Mouse (Mus musculus) adrenal gland, adult 18-20 months (tissue): Measurements from ENCODE around the gene Cd68. TPM values are rescaled to one million over a fixed set of nuclear protein-coding genes. Genes with fewer than 3 reads are reported as not detected.

Source experiments
- DNase-seq, 2 experiments: peaks; one replicate each; pipeline ENCODE4 v3.0.0; 2021 to 2022; ENCODE audit warnings: low spot score in 2 of 2
- total RNA-seq, 2 experiments: library from RNA; stranded (reverse); gene quantifications; 1 replicate in 1 of 2; 2 replicates in 1 of 2; pipeline ENCODE4 v1.2.3; 2021

The Cd68 gene
- total RNA-seq, 2 experiments from 2014 or later = 20.5 to 36.7 TPM

DNA sequence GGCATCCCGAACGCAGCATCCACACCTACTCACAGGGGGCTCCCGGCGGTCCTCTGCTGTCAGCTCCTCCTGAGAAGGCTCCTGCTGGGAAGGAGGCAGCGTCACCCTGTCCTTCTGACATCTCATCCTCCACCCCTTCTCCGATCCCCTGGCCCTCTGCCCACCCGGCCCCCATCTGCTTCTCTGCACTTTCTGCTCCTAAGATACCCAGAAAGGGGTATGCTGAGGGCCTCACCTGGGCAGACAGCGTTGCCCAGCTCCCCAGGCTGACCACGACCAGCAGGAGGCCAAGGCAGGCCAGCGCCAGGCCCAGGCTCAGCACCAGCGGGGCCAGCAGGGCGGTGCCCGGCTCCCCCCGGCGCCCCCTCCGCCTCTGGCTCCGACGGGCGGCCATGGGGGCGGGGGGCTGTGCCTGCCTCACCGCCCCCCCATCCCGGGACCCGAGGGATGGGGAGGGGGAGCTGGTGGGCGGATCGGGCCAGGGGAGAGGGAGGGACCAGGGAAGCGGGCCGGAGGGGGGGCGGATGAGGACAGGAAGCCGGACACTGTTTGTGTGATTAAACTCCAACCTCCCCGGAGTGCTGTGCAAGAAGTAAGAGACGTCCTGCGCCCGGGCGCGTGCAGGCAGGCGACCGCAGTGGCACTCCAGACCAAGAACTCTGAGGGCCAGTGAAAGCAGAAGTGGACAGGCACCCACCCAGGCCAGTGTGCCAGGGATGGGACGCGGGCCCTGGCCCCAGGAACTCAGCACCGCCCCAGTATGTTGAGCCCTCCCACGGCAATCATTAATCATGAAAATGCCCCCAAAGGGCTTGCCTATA lies 29.6 kb upstream of the Cd68 start, which contains the start of the genes Tnfsf12 and Tnfsfm13:
Gene Tnfsf12, minus strand, starts transcription at position 489 of the 821 bp plus-strand sequence.
Gene Tnfsfm13, minus strand, starts transcription at position 738 of the 821 bp plus-strand sequence.
- DNase-seq = peak; percentile 72 to 77

DNA sequence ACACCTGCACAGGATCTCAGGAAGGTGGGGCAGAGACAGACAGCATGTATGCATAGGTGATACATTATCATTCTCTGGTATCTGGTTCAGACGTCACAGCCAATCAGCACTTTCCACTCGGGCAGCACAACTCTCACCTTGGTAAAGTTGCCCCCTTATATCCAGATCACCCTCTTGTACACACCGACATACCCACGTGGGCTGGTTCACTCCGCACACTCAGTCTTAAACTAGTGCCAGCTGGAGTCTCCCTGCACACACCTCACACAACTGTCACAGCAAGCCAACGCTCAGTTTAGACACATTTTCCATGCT lies 29.1 kb upstream of the Cd68 start:
- no peak for DNase-seq

DNA sequence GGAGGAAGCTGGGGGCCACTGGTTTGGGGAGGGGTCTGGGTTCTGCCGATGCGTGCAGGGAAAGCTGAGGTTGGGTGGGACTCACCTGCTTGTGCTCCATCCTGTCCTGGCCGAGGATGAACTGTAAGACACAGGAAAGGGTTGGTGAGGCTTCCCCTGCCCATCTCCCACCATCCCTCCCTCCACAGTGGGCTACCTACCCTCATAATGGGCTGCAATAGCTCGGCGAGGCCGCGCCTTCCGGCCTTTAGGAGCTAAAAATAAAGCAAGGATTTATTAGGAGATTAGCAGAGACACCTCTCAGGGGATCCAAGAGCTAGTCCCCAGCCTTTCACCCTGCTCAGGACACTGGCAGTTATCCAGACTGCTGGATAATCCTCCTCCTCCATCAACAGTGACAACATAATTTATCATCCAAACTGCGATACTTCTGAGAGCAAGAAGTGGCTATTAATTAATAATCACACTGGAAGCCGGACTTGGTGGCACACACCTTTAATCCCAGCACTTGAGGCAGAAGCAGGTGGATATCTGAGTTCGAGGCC lies 27.5 kb upstream of the Cd68 start:
- no peak for DNase-seq

DNA sequence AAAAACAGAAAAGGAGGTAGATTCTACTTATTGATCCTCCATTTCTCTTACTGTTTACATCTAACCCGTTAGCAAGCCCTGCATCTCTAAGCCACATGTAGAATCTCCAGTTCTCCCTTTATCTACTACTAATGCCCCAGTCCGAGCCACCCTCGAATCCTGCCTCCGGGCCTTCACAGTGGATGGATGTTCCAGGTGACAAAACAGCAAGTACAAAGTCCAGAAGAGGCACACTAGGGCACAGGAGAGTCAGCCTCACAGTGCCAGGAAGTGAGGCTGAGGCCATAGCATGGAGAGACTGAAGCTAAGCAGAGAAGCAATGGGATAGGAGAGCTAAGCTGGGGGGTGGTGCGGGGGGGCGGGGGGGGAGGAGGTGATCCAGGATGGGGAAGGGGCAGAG lies 26.9 kb upstream of the Cd68 start:
- no peak for DNase-seq

DNA sequence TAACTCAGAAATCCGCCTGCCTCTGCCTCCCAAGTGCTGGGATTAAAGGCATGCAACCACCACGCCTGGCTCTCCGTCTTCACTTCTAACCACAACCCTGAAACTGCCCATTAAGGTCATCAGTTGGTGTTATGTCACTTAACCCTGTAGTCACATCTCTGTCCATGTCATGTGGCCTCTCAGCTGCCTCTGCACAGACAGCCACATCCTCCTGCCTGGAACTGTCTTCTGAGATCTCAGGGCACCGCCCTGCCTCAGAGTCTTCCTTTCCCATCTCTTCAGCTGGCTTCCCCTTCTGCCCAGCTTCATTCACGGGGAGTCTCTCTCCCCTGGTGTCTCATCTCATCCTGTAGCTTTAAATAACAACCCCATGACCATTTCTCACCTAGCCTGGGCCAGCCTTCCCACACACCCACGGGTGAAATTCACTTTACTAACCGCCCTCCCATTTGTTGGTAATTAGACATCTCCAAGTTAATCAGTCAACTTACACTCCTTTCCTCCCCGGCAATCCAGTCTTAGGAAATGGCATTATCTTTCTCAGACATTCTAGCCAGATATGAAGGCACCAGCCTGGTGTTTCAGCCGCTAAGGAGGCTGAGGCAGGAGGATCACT lies 26.4 kb upstream of the Cd68 start:
- DNase-seq = no peak

DNA sequence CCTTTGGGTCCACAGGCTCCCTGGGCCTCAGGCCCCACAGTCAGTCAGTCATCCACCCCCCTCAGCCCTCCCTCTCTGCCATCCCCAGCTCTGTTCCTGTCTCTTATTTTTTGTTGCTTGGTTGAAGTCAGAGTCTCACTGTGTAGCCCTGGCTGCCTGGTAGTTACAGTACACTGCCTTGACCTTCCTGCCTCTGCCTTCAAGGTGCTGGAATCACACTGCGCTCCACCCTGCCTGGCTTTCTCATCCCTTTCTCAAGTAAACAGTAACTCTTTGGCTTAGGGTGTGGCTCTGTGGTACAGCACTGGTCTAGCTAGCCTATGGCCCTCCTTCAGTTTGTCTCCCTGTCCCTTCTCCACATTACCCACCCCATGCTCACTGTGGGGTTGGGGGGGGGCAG lies 23.9 kb upstream of the Cd68 start:
- no peak for DNase-seq

DNA sequence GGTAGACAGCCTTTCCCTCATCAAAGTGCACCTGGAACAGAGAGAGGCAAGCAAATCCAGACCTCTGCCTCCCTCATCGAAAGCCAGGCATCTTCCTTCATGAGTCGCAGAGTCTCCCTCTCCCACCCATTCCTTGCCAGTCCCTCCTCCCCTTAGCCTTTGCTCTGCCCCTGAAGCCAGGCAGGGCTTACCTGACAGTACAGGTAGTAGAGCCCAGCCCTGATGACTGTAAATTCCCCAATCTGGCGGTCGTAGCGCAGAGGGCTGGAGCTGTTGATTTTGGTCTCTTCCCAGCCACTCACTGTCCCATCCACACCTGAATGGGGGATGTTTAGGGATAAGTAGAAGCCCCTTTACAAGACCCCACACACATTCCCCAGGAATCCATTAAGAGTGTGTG lies 21.1 kb upstream of the Cd68 start:
- no peak for DNase-seq

DNA sequence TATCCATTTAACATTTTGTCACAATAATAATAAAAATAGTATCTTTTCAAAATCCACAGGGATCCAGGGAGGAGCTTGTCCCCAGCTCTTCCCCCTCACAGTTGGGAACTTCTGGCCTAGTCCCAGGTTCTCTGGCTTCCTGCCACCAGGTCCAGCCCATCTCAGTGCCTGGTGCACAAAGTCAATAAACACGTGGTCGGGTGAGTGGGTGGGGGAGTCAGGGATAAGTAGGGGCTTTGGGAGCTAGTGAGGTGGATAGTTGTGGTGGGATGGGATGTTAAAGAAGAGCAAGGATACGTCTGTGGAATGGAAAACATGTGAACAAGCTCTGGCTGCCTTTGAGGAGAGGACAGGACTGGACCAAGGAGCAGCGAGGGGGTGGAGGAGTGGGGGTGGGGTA lies 20.4 kb upstream of the Cd68 start:
- DNase-seq = peak in 1 of 2 experiments; percentile 61

DNA sequence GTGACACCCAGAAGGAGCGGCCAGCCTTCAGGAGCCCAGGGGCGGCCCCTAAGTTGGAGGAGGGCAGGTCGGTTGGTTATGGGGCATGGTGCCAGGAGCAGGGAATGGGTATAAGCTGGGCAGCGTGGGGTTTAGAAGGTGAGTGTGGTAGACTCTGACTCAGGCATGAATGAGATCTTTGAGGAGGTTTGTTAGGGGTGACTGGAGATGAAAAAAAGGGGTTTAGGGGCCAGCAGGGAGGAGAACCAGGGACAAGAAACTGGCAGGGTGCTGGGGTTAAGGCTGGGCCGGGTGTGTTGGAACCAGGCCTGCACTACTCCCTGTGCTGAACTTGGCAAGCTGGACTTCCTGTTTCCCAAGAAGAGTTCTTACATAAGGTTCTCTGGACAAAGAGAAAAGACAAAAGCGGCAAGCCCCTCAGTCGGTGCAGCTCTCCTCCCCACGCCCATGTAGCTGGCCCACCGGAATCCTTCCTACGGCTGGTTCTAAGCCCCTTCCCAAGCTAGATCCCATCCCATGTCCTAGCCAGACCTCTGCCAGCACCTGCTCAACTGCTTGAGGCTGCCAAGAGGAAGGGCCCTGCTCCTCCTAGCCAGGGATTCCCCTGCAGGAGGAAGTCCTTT lies 19.7 kb upstream of the Cd68 start, which contains the start of gene Tnfsf13:
Gene Tnfsf13, minus strand, starts transcription at position 259 of the 623 bp plus-strand sequence.
- peak in 1 of 2 experiments; percentile 45 for DNase-seq

DNA sequence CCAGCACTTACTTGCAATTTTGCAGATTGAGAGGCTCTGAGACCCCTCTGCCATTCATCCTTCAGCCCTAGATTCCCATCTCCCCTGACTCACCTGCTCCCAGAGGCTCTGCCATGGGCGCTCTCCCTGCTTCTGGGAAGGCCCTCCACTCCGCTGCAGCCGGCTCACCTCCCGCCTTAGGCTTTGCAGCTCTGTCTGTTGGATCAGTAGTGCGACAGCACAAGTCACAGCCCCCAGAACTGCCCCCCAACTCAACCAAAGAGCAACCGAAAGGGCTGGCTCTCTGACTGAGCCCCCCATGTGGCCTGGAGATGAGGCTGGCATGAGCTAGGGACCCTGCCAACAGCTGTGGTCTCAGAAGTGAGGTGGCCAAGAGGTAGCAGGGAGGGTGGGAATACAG lies 19.0 kb upstream of the Cd68 start:
- no peak for DNase-seq

DNA sequence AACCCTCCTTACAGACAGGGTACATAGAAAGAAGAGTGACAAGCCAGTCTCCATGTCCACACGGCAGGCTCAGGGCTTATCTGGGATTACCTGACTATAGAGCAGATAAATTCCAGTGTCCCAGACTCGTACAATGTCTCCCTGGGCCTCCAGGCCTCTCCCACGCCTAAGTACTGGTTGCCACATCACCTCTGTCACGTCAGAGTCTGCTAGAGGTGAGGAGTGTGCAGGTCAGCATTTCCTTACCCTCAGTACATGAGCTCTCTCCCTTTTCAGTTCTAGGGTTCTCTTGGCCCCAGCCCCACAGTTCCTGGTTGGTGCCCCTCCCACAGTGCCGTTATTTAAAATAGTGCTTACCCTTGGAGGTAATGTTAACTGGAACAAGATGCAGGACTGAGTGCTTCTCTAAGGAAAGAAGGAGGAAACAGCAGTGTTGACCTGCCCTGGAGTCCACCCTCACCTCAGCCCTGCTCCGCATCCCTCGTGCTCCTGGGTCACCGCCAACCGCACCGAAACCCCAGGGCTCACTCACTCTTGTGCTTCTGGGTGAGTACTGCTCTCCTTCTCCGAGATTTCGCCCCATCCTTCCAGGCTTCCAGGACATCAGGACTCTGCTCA lies 18.3 kb upstream of the Cd68 start:
- no peak for DNase-seq

DNA sequence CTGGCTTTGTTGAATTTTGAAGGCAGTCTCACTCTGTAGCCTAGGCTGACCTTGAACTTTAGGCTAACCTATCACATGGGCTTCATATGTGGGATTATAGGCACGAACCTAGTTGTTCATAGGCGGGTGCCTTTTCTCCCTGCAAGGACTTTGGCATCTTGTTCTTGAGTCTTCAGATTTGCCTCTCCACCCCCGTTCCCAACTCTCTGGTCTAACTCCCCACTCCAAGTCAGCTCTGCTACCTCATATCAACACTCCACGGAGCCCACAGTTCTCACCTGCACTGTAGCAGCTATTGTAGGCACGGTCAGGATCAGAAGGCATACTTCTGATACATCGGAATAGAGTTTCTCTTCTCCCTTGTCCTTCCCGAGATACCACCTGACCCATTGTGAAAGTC lies 17.6 kb upstream of the Cd68 start:
- DNase-seq = no peak

DNA sequence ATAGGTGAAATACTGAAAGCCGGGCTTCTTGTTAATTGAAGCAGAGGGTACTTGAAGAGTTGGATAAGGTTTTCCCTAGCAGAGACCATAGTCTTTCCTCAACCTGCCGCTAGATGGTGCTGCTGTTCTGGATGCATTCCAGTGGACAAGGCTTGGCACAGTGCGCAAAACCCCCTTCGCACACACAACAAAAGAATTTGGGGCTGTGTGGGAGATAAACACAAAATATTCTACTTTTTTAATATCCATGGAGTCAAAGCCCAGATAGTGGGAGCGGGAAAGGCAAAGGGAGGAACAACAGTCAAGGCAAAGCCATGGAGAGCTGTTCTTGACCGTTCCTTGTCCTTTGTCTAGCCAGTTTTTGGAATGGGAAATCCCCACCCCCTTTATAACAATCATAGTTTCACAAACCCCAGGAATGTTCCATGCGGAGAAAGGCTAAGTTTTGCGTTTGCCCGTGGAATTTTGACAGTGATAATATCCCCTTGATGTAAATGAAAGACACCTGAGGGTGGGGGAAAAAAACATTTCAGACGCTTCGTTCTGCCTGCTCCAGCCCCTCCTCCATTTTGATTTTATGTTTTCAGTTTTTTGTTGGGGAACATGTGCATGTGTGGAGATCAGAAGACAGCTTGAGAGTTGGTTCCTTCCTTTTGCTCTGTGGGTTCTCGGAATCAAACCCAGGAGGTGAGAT lies 17.0 kb upstream of the Cd68 start:
- peak; percentile 87 to 92 for DNase-seq

DNA sequence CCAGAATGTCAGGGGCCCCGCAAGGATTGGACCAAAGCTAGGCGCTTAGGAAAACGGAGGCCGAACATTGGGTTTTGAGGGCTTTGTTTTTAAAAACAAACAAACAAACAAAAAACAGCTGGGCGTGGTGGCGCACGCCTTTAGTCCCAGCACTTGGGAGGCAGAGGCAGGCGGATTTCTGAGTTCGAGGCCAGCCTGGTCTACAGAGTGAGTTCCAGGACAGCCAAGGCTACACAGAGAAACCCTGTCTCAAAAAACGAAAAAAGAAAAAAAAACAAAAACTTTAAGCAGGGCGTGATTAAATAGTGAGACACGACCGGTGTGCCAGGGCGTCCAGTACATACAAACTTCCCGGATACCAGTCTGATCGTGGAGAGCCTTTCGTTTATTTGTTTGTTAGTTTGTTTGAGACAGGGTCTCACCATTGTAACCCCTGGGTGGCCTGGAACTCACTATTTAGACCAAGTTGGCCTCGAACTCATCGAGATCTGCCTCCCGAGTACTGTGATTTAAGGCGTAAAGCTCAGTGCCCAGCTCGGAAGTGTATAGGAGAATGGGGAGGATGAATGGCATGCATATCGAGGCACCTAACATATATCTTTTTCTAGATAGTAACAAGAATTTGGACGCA lies 16.4 kb upstream of the Cd68 start:
- DNase-seq = no peak

DNA sequence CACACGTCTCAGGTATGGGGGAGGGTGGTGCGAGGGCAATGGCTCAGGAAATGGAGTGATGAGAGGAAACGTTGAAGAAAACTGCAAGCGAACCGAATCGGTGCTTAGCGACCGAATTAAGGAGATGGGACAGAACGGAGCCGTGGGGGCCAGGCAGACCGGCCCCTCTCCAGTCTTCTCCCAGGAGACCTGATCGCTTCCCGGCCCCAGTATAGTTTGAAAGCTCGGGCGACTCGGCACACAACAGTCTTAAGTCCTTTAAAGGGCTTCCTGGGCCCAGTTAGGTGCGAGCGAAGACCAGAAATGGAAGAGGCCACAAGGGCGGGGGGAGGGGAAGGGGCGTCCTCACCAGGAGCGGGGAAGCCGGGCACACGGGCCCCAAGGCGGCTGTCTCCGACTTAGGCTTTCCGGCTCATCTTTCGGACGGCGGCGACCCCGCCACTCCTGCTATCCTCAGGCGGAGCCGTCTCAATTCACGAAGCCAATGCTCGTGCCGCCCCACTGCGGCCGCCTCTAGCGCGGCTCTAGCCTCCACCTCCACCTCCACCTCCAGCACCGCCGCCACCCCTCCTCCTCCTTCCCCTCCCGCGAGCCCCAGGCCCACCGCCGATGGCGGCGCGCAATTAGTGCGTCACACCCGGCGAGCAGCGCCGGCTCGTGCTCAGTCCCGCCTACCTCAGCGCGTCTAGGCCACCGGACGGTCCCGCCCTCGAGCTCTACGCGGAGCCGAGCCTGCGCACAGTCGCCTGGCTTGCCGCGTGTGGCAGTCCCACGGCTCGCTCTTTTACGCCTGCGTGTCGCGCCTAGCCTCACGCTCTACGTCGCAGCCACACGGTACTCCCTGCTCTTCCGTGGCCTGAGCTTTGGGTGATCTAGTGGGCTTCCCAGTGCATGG lies 15.6 kb upstream of the Cd68 start, which contains the start of gene Senp3:
Gene Senp3, minus strand, starts transcription at position 771 of the 895 bp plus-strand sequence.
- DNase-seq = peak; percentile 95

DNA sequence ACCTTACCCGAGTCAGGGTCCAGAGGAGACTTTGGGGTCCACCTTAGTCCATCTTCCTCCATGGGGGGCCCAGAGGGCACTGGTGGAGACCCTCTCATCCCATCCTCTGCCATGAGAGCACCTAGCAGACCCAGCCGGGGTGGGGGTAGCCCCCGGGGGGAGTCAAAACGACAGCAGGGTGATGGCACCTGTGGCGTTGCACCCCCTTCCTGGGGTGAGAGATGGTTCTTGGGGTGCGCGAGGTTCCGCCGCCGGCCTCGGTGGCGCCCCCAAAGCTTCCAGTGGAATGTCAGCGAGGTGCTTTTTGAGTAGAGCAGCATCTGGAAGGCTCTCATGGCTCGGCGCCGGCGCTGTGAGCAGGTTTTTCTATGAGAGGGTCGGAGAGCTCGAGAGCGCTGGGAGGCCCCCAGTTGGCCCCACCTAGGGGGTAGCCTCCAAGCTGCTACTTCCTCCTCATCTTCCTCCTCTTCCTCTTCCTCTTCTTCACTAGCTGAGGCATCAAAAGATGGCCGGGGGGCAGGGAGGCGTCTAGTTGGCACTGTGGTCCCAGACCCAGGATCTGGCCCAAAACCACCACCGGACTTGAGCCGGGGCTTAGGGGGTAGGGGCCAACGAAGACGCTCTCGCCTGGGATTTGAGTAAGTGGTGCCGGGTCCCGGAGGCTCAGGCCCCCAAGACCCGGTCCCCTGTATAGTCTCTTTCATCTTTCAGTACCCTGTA lies 14.3 kb upstream of the Cd68 start:
- no peak for DNase-seq

DNA sequence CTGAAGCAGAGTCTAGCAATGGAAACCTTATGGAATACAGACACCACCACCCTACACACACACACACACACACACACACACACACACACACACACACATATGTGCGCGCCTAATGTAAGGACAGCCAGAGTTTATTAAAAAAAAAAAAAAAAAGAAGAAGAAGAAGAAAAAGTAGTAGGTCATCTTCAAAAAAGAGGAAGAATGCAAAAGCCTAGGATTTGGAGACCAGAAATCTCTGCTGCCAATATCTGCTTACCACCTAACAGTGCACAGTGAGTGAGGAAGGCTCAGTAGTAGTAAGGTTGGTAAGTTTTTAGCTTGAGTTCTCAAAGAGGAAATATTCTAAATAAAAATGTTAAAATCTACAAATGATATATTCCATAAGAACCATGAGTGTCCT lies 13.2 kb upstream of the Cd68 start:
- DNase-seq = no peak

DNA sequence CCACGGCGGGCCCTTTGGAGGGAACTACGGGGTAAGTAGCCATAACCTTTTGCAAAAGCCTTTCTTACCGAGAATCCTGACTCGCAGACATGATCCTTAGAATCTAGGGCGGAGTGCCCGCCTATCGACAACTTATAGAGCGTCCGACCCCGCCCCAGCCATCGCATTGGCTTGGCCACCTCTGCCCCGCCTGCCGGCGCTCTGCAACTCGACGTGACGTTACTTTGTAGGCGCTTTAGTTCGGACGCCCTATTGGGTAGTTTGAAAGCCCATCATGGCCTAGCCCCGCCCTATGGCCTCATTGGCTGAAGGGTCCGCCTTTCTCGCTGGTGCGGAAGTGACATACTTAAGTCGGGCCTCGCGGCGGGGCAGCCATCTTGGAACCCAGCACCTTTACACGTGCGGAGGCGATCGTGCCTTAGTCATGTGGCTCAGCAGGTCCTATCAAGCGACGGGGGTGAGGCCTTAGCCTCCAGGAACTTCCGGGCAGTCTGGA lies 6.3 kb upstream of the Cd68 start, which contains the start of gene Eif4a1:
Gene Eif4a1, minus strand, starts transcription at position 213 of the 496 bp plus-strand sequence.
- peak; percentile 97 to 98 for DNase-seq
